Mouse (Mus musculus): ENCODE data around the gene Ncoa6.

- TF ChIP-seq CTCF (IDR thresholded peaks at IDR 0.05; ENCODE audit: low read depth, low read length) = no peak
- no peak for TF ChIP-seq POLR2A (IDR thresholded peaks at IDR 0.05; ENCODE audit: insufficient read depth, low read length)
- no peak for TF ChIP-seq EP300 (IDR thresholded peaks at IDR 0.05; ENCODE audit: insufficient read depth, low read depth, low read length)
Measured at GRCm38 (mm10) chr2:155505811-155506210, 32.1 kb upstream of the Ncoa6 start.

Measured in ES-Bruce4 (cell line).